Mouse (Mus musculus): ENCODE measurements around the gene Adat3. TPM values are rescaled to one million over a fixed set of nuclear protein-coding genes. Genes with fewer than 3 reads are reported as not detected.
"Not testable (repeated sequence)": the region's sequence is repeated elsewhere in the genome, so short reads cannot be mapped to it uniquely, and the experiment has no call there.

Gene Adat3
- total RNA-seq, 2 experiments from 2014 or later: 1.2 to 1.8 TPM

GRCm38 (mm10) chr10:80577195-80578130 lies 25.2 kb upstream of the Adat3 start, which contains the start of gene Klf16:
Gene Klf16, minus strand, starts transcription at chr10:80577321.
- intact Hi-C loops (cut with DNase I): loop anchor here (2.0 kb wide), 3 partner anchors 33 to 77 kb away; partner anchors contain the start of gene Csnk1g2
- peak; percentile 98 for DNase-seq

GRCm38 (mm10) chr10:80578131-80578750 lies 24.4 kb upstream of the Adat3 start:
- DNase-seq: peak; percentile 89 to 92
- intact Hi-C loops (cut with DNase I): loop anchor here (2.0 kb wide), 3 partner anchors 33 to 77 kb away; partner anchors contain the start of gene Csnk1g2

- intact Hi-C loops (cut with DNase I): loop anchor here (2.0 kb wide), 3 partner anchors 32 to 76 kb away; partner anchors contain the start of gene Csnk1g2
- peak; percentile 73 for DNase-seq
Observed at GRCm38 (mm10) chr10:80578911-80579310, 23.8 kb upstream of the Adat3 start.

GRCm38 (mm10) chr10:80583047-80583446 lies 19.6 kb upstream of the Adat3 start:
- DNase-seq: no peak
- intact Hi-C loops (cut with DNase I): no loop called here

- intact Hi-C loops (cut with DNase I): no loop called here
- DNase-seq: peak in 1 of 2 experiments; percentile 41
Observed at GRCm38 (mm10) chr10:80584045-80584488, 18.6 kb upstream of the Adat3 start.

- intact Hi-C loops (cut with DNase I): no loop called here
- no peak for DNase-seq
Observed at GRCm38 (mm10) chr10:80584642-80585552, 17.8 kb upstream of the Adat3 start.

- intact Hi-C loops (cut with DNase I): no loop called here
Observed at GRCm38 (mm10) chr10:80585581-80585980, 17.1 kb upstream of the Adat3 start.

GRCm38 (mm10) chr10:80586407-80587304 lies 16.0 kb upstream of the Adat3 start:
- intact Hi-C loops (cut with DNase I): no loop called here
- DNase-seq: no peak

More at GRCm38 (mm10) chr10:80585581-80585980, 17.1 kb upstream of the Adat3 start:
- DNase-seq: no peak

GRCm38 (mm10) chr10:80587305-80587657 lies 15.4 kb upstream of the Adat3 start:
- peak; percentile 68 to 73 for DNase-seq
- intact Hi-C loops (cut with DNase I): no loop called here

GRCm38 (mm10) chr10:80589127-80589878 lies 13.4 kb upstream of the Adat3 start:
- intact Hi-C loops (cut with DNase I): no loop called here
- no peak for DNase-seq

GRCm38 (mm10) chr10:80589879-80590854 lies 12.5 kb upstream of the Adat3 start, which contains the start of gene Abhd17a:
Gene Abhd17a, minus strand, starts transcription at chr10:80590341.
- intact Hi-C loops (cut with DNase I): no loop called here
- DNase-seq: peak; percentile 97 to 98

- intact Hi-C loops (cut with DNase I): no loop called here
- no peak for DNase-seq
Observed at GRCm38 (mm10) chr10:80596318-80596717, 6.4 kb upstream of the Adat3 start.

- intact Hi-C loops (cut with DNase I): no loop called here
Observed at GRCm38 (mm10) chr10:80603364-80603763, 684 bp downstream of the Adat3 start.

GRCm38 (mm10) chr10:80604001-80604509 lies 1.4 kb downstream of the Adat3 start:
- intact Hi-C loops (cut with DNase I): no loop called here
- DNase-seq: no peak

More at GRCm38 (mm10) chr10:80603364-80603763, 684 bp downstream of the Adat3 start:
- no peak for DNase-seq

GRCm38 (mm10) chr10:80604988-80605387 lies 2.3 kb downstream of the Adat3 start:
- intact Hi-C loops (cut with DNase I): no loop called here

GRCm38 (mm10) chr10:80605721-80606120 lies 3.0 kb downstream of the Adat3 start, which contains the start of gene Gm49322:
Gene Gm49322, plus strand, starts transcription at chr10:80606021.
- intact Hi-C loops (cut with DNase I); DNase-seq: not testable (repeated sequence)

More at GRCm38 (mm10) chr10:80604988-80605387, 2.3 kb downstream of the Adat3 start:
- DNase-seq: no peak

GRCm38 (mm10) chr10:80606306-80606705 lies 3.6 kb downstream of the Adat3 start:
- no peak for DNase-seq
- intact Hi-C loops (cut with DNase I): no loop called here

Data from heart, postnatal 10 days (tissue).